Mouse (Mus musculus): ENCODE measurements around the gene Eif2ak4.

Eif2ak4 gene

GRCm38 (mm10) chr2:118405568-118405967, 17.1 kb downstream of the Eif2ak4 start:
- no peak for DNase-seq (ENCODE audit: low spot score)

- DNase-seq (ENCODE audit: low spot score) = no peak
Observed at GRCm38 (mm10) chr2:118406811-118407210, 18.4 kb downstream of the Eif2ak4 start.

- DNase-seq (ENCODE audit: low spot score) = no peak
Observed at GRCm38 (mm10) chr2:118408336-118408895, 20.0 kb downstream of the Eif2ak4 start.

GRCm38 (mm10) chr2:118412821-118413220, 24.4 kb downstream of the Eif2ak4 start:
- no peak for DNase-seq (ENCODE audit: low spot score)

- DNase-seq (ENCODE audit: low spot score) = no peak
Observed at GRCm38 (mm10) chr2:118415601-118416355, 27.4 kb downstream of the Eif2ak4 start.

- no peak for DNase-seq (ENCODE audit: low spot score)
Observed at GRCm38 (mm10) chr2:118418076-118418475, 29.7 kb downstream of the Eif2ak4 start.

- no peak for DNase-seq (ENCODE audit: low spot score)
Observed at GRCm38 (mm10) chr2:118421951-118422350, 33.5 kb downstream of the Eif2ak4 start.

GRCm38 (mm10) chr2:118422385-118422784, 34.0 kb downstream of the Eif2ak4 start:
- DNase-seq (ENCODE audit: low spot score) = no peak

- no peak for DNase-seq (ENCODE audit: low spot score)
Observed at GRCm38 (mm10) chr2:118428296-118428695, 39.9 kb downstream of the Eif2ak4 start.

- DNase-seq (ENCODE audit: low spot score) = no peak
Observed at GRCm38 (mm10) chr2:118429297-118429696, 40.9 kb downstream of the Eif2ak4 start.

GRCm38 (mm10) chr2:118430630-118431029, 42.2 kb downstream of the Eif2ak4 start:
- no peak for DNase-seq (ENCODE audit: low spot score)

- DNase-seq (ENCODE audit: low spot score) = peak; percentile 60
Observed at GRCm38 (mm10) chr2:118431589-118431988, 43.2 kb downstream of the Eif2ak4 start.

- DNase-seq (ENCODE audit: low spot score) = no peak
Observed at GRCm38 (mm10) chr2:118442172-118442571, 53.8 kb downstream of the Eif2ak4 start.

- no peak for DNase-seq (ENCODE audit: low spot score)
Observed at GRCm38 (mm10) chr2:118442723-118443122, 54.3 kb downstream of the Eif2ak4 start.

GRCm38 (mm10) chr2:118445696-118446674, 57.6 kb downstream of the Eif2ak4 start:
- no peak for DNase-seq (ENCODE audit: low spot score)

GRCm38 (mm10) chr2:118448181-118448580, 59.8 kb downstream of the Eif2ak4 start:
- DNase-seq (ENCODE audit: low spot score) = no peak

- no peak for DNase-seq (ENCODE audit: low spot score)
Observed at GRCm38 (mm10) chr2:118451056-118451455, 62.6 kb downstream of the Eif2ak4 start.

- DNase-seq (ENCODE audit: low spot score) = no peak
Observed at GRCm38 (mm10) chr2:118457029-118457428, 68.6 kb downstream of the Eif2ak4 start.

GRCm38 (mm10) chr2:118457463-118458261, 69.2 kb downstream of the Eif2ak4 start:
- DNase-seq (ENCODE audit: low spot score) = peak; percentile 20

- no peak for DNase-seq (ENCODE audit: low spot score)
Observed at GRCm38 (mm10) chr2:118461480-118462165, 73.2 kb downstream of the Eif2ak4 start.

- DNase-seq (ENCODE audit: low spot score) = no peak
Observed at GRCm38 (mm10) chr2:118463480-118463879, 75.1 kb downstream of the Eif2ak4 start.
